In genomic region chr11:40573758-40574139, GRCm38 (mm10) we compare ENCODE assay signal across 15 mouse cellular contexts.
DNase-seq lines count a peak whose midpoint lies in the region; ATAC-seq and TF ChIP-seq lines count a peak whose summit lies in the region.
"Had no signal": no experiment of that assay in that cellular context is flagged by ENCODE, and none has a peak within 500 bp of the region (broad histone marks: within the 10 kb centered on the region; RNA-seq: fewer than 3 reads in every experiment).

No protein-coding gene starts in this region.

- H3K27me3 ChIP-seq in heart, postnatal 0 days (ENCODE audit: control insufficient read depth, insufficient read depth, low read length), result no peaks in the 10 kb centered on the region
- no peaks in the 10 kb centered on the region for H3K27me3 ChIP-seq in midbrain, embryonic 12.5 days
- no peaks in the 10 kb centered on the region for H3K27me3 ChIP-seq in midbrain, embryonic 16.5 days (ENCODE audit: control insufficient read depth, insufficient read depth, low read depth, low read length)
- H3K27me3 ChIP-seq in forebrain, embryonic 10.5 days (ENCODE audit: poor library complexity, severe bottlenecking), result no peaks in the 10 kb centered on the region
- H3K27me3 ChIP-seq in forebrain, embryonic 16.5 days (replicated peaks; ENCODE audit: control insufficient read depth, insufficient read depth, low read length), result no peaks in the 10 kb centered on the region
- H3K27me3 ChIP-seq: neural tube, embryonic 12.5 days had no signal

- no peak for TF ChIP-seq CTCF in heart, postnatal 0 days (IDR thresholded peaks at IDR 0.05; ENCODE audit: low read depth)

- no peak for DNase-seq in heart, postnatal 0 days (ENCODE audit: low spot score)
- DNase-seq in heart, postnatal 4 days, result no peak
- no peak for DNase-seq in forebrain, embryonic 10.5 days (ENCODE audit: extremely low spot score, low spot score)
- DNase-seq in lung, postnatal 4 days, result no peak
- DNase-seq: adrenal gland, postnatal 10 days; cerebellum, adult 9-10 months; gastrocnemius, postnatal 36 days; lung, postnatal 14 days; thymus, adult 18-20 months had no signal

- H3K4me3 ChIP-seq in heart, postnatal 0 days (ENCODE audit: low read depth, low read length), result no peak overlapping the region
- no peak overlapping the region for H3K4me3 ChIP-seq in midbrain, embryonic 12.5 days
- no peak overlapping the region for H3K4me3 ChIP-seq in midbrain, embryonic 16.5 days (ENCODE audit: low read depth, low read length)
- H3K4me3 ChIP-seq in forebrain, embryonic 10.5 days, result no peak overlapping the region
- H3K4me3 ChIP-seq in forebrain, embryonic 16.5 days (replicated peaks; ENCODE audit: low read length), result no peak overlapping the region
- H3K4me3 ChIP-seq: heart, embryonic 10.5 days; neural tube, embryonic 12.5 days had no signal

- no peak for TF ChIP-seq EP300 in heart, postnatal 0 days (IDR thresholded peaks at IDR 0.05; ENCODE audit: low read depth)

- H3K9me3 ChIP-seq in heart, postnatal 0 days (replicated peaks; ENCODE audit: control insufficient read depth, low read length), result no peaks in the 10 kb centered on the region
- no peaks in the 10 kb centered on the region for H3K9me3 ChIP-seq in midbrain, embryonic 12.5 days
- no peaks in the 10 kb centered on the region for H3K9me3 ChIP-seq in midbrain, embryonic 16.5 days (replicated peaks; ENCODE audit: control insufficient read depth, low read length, poor library complexity, severe bottlenecking)
- no peaks in the 10 kb centered on the region for H3K9me3 ChIP-seq in forebrain, embryonic 10.5 days
- no peaks in the 10 kb centered on the region for H3K9me3 ChIP-seq in forebrain, embryonic 16.5 days (ENCODE audit: control insufficient read depth, low read length)
- H3K9me3 ChIP-seq: heart, embryonic 10.5 days; neural tube, embryonic 12.5 days had no signal

- no peaks in the 10 kb centered on the region for H3K36me3 ChIP-seq in heart, postnatal 0 days (replicated peaks; ENCODE audit: control insufficient read depth, insufficient read depth, low read length)
- no peaks in the 10 kb centered on the region for H3K36me3 ChIP-seq in midbrain, embryonic 12.5 days
- no peaks in the 10 kb centered on the region for H3K36me3 ChIP-seq in midbrain, embryonic 16.5 days (ENCODE audit: control insufficient read depth, insufficient read depth, low read length)
- no peaks in the 10 kb centered on the region for H3K36me3 ChIP-seq in forebrain, embryonic 10.5 days (replicated peaks)
- H3K36me3 ChIP-seq in forebrain, embryonic 16.5 days (ENCODE audit: control insufficient read depth, insufficient read depth), result no peaks in the 10 kb centered on the region
- H3K36me3 ChIP-seq: G1E; heart, embryonic 10.5 days; neural tube, embryonic 12.5 days had no signal

- no peak overlapping the region for H3K27ac ChIP-seq in heart, postnatal 0 days (ENCODE audit: low read depth)
- no peak overlapping the region for H3K27ac ChIP-seq in midbrain, embryonic 12.5 days (replicated peaks)
- no peak overlapping the region for H3K27ac ChIP-seq in midbrain, embryonic 16.5 days (ENCODE audit: low read length)
- peak overlapping the region; percentile 71 for H3K27ac ChIP-seq in forebrain, embryonic 10.5 days
- H3K27ac ChIP-seq in forebrain, embryonic 16.5 days (ENCODE audit: low read length), result peak overlapping the region; percentile 5; the same call in 1 of the 2 replicates
- H3K27ac ChIP-seq: heart, embryonic 10.5 days; neural tube, embryonic 12.5 days had no signal

- H3K4me1 ChIP-seq in heart, postnatal 0 days (ENCODE audit: control insufficient read depth, insufficient read depth), result 0 out of 2 replicates have a peak, but pooled peaks cover 4% of the 10 kb centered on the region
- peaks cover 13% of the 10 kb centered on the region for H3K4me1 ChIP-seq in midbrain, embryonic 12.5 days
- peaks cover 2% of the 10 kb centered on the region; the same call in 1 of the 2 replicates for H3K4me1 ChIP-seq in midbrain, embryonic 16.5 days (ENCODE audit: control insufficient read depth, insufficient read depth, low read length)
- peaks cover 28% of the 10 kb centered on the region for H3K4me1 ChIP-seq in forebrain, embryonic 10.5 days
- H3K4me1 ChIP-seq in forebrain, embryonic 16.5 days (replicated peaks; ENCODE audit: control insufficient read depth, insufficient read depth, low read length), result peaks cover 13% of the 10 kb centered on the region
- H3K4me1 ChIP-seq: heart, embryonic 10.5 days had no signal

- WGBS in heart, postnatal 0 days, result 13% methylated on average over 3 of the region's 3 CpGs
- 6% methylated on average over 3 of the region's 3 CpGs for WGBS in midbrain, embryonic 12.5 days
- 9% methylated on average over 3 of the region's 3 CpGs for WGBS in midbrain, embryonic 16.5 days
- WGBS in forebrain, embryonic 10.5 days, result 9% methylated on average over 3 of the region's 3 CpGs
- 0% methylated on average over 3 of the region's 3 CpGs for WGBS in forebrain, embryonic 16.5 days

- no peak overlapping the region for H3K9ac ChIP-seq in heart, postnatal 0 days (replicated peaks; ENCODE audit: low read depth, low read length)
- no peak overlapping the region for H3K9ac ChIP-seq in midbrain, embryonic 12.5 days (replicated peaks)
- H3K9ac ChIP-seq in midbrain, embryonic 16.5 days (ENCODE audit: low read depth, low read length), result no peak overlapping the region
- no peak overlapping the region for H3K9ac ChIP-seq in forebrain, embryonic 16.5 days (replicated peaks; ENCODE audit: low read depth, low read length)
- H3K9ac ChIP-seq: neural tube, embryonic 12.5 days had no signal

- ATAC-seq in heart, postnatal 0 days (ENCODE audit: insufficient read depth, low read depth), result no peak
- 0 out of 2 replicates have a peak, but pooled peaks have one; percentile 28 for ATAC-seq in midbrain, embryonic 12.5 days (ENCODE audit: low FRiP score, low read depth)
- ATAC-seq in midbrain, embryonic 16.5 days, result no peak
- ATAC-seq in forebrain, embryonic 16.5 days, result peak; percentile 66

- peak overlapping the region; percentile 38 for H3K4me2 ChIP-seq in heart, postnatal 0 days (ENCODE audit: low read depth, low read length)
- H3K4me2 ChIP-seq in midbrain, embryonic 12.5 days (replicated peaks), result no peak overlapping the region
- no peak overlapping the region for H3K4me2 ChIP-seq in midbrain, embryonic 16.5 days (ENCODE audit: low read length)
- no peak overlapping the region for H3K4me2 ChIP-seq in forebrain, embryonic 16.5 days (ENCODE audit: low read length)

Comparison
In these comparisons a context has a peak if more than half of its experiments do, and no peak if none do; other contexts are left out.
1. ATAC-seq: peak in midbrain, embryonic 12.5 days (single experiment) and forebrain, embryonic 16.5 days (single experiment); none in heart, postnatal 0 days (single experiment) and midbrain, embryonic 16.5 days (single experiment).
2. H3K27ac ChIP-seq: peak in forebrain, embryonic 10.5 days (single experiment) and forebrain, embryonic 16.5 days (single experiment); none in heart, postnatal 0 days (single experiment), midbrain, embryonic 12.5 days (single experiment) and midbrain, embryonic 16.5 days (single experiment).